Mouse (Mus musculus) CD8-positive naive resting alpha-beta T cell, adult 2 months (primary cell): ENCODE results near the gene Ush1g.
A peak's percentile ranks its signal among the peaks of the same experiment; 100 is the strongest.

Experiments used
- DNase-seq, 2 experiments: peaks; one replicate each; pipeline ENCODE4 v3.0.0; 2022; ENCODE audit warnings: low read depth in 2 of 2, low spot score in 2 of 2

Ush1g gene

GRCm38 (mm10) chr11:115321906-115322693, at the start of gene Ush1g:
Ush1g (minus strand) TSS chr11:115322041.
- DNase-seq, result peak; percentile 50 to 51

- no peak for DNase-seq
Measured at GRCm38 (mm10) chr11:115371354-115371753, 49.5 kb upstream of the Ush1g start.

GRCm38 (mm10) chr11:115370368-115370767, 48.5 kb upstream of the Ush1g start:
- no peak for DNase-seq

- DNase-seq, result peak; percentile 70 to 85
Measured at GRCm38 (mm10) chr11:115367395-115367944, 45.6 kb upstream of the Ush1g start, which contains the start of gene Hid1. Hid1 (minus strand) TSS chr11:115367756.

GRCm38 (mm10) chr11:115366706-115367394, 45.0 kb upstream of the Ush1g start:
- DNase-seq, result no peak

GRCm38 (mm10) chr11:115366039-115366705, 44.3 kb upstream of the Ush1g start:
- DNase-seq, result peak in 1 of 2 experiments; percentile 17

GRCm38 (mm10) chr11:115364136-115364535, 42.3 kb upstream of the Ush1g start:
- DNase-seq, result no peak

GRCm38 (mm10) chr11:115359726-115360125, 37.9 kb upstream of the Ush1g start:
- DNase-seq, result no peak

GRCm38 (mm10) chr11:115359293-115359692, 37.5 kb upstream of the Ush1g start:
- DNase-seq, result no peak

GRCm38 (mm10) chr11:115358468-115358867, 36.6 kb upstream of the Ush1g start:
- peak; percentile 68 to 82 for DNase-seq

- peak; percentile 56 to 62 for DNase-seq
Measured at GRCm38 (mm10) chr11:115354183-115354582, 32.3 kb upstream of the Ush1g start.

GRCm38 (mm10) chr11:115353375-115353774, 31.5 kb upstream of the Ush1g start:
- DNase-seq, result no peak

GRCm38 (mm10) chr11:115349976-115350375, 28.1 kb upstream of the Ush1g start:
- DNase-seq, result no peak

- no peak for DNase-seq
Measured at GRCm38 (mm10) chr11:115348681-115349248, 26.9 kb upstream of the Ush1g start.

GRCm38 (mm10) chr11:115345515-115345914, 23.7 kb upstream of the Ush1g start:
- DNase-seq, result no peak

- no peak for DNase-seq
Measured at GRCm38 (mm10) chr11:115344967-115345366, 23.1 kb upstream of the Ush1g start.

GRCm38 (mm10) chr11:115341866-115342265, 20.0 kb upstream of the Ush1g start:
- DNase-seq, result no peak

GRCm38 (mm10) chr11:115341246-115341645, 19.4 kb upstream of the Ush1g start:
- DNase-seq, result no peak

GRCm38 (mm10) chr11:115337826-115338225, 16.0 kb upstream of the Ush1g start:
- no peak for DNase-seq

- no peak for DNase-seq
Measured at GRCm38 (mm10) chr11:115337350-115337749, 15.5 kb upstream of the Ush1g start.

- no peak for DNase-seq
Measured at GRCm38 (mm10) chr11:115336115-115336514, 14.3 kb upstream of the Ush1g start.
